Mouse (Mus musculus) adrenal gland, adult 18-20 months (tissue): ENCODE results near the gene Rhot2. TPM values are rescaled to one million over a fixed set of nuclear protein-coding genes. Genes with fewer than 3 reads are reported as not detected.

Experiments
- DNase-seq, 2 experiments: peaks; one replicate each; pipeline ENCODE4 v3.0.0; 2021 to 2022; ENCODE audit warnings: low spot score in 2 of 2
- microRNA-seq, 2 experiments: library from miRNA; unstranded; fragments of <30 nt; microRNA quantifications; one replicate each; pipeline ENCODE4 v1.2.0; 2021; ENCODE audit warnings: borderline number of aligned reads in 2 of 2
- total RNA-seq, 2 experiments: library from RNA; stranded (reverse); gene quantifications; 1 replicate in 1 of 2; 2 replicates in 1 of 2; pipeline ENCODE4 v1.2.3; 2021

Rhot2 gene
- total RNA-seq, 2 experiments from 2014 or later: 110 TPM

- no peak for DNase-seq
Observed at GRCm38 (mm10) chr17:25806507-25806906, 38.1 kb downstream of the Rhot2 start.

GRCm38 (mm10) chr17:25802825-25803517 lies 41.7 kb downstream of the Rhot2 start:
- peak in 1 of 2 experiments; percentile 68 for DNase-seq

GRCm38 (mm10) chr17:25801029-25801428 lies 43.6 kb downstream of the Rhot2 start:
- peak in 1 of 2 experiments; percentile 55 for DNase-seq

GRCm38 (mm10) chr17:25796951-25797369 lies 47.7 kb downstream of the Rhot2 start, which contains the start of gene Metrn:
Gene Metrn, minus strand, starts transcription at chr17:25797136.
- peak; percentile 86 to 87 for DNase-seq

GRCm38 (mm10) chr17:25796211-25796771 lies 48.4 kb downstream of the Rhot2 start:
- peak in 1 of 2 experiments; percentile 38 for DNase-seq

- no peak for DNase-seq
Observed at GRCm38 (mm10) chr17:25795609-25796092, 49.0 kb downstream of the Rhot2 start, which contains the start of gene AC134908.4. Gene AC134908.4, minus strand, starts transcription at chr17:25795659.

- DNase-seq: no peak
Observed at GRCm38 (mm10) chr17:25794998-25795397, 49.7 kb downstream of the Rhot2 start.

GRCm38 (mm10) chr17:25794197-25794596 lies 50.5 kb downstream of the Rhot2 start:
- no peak for DNase-seq

GRCm38 (mm10) chr17:25792615-25793014 lies 52.0 kb downstream of the Rhot2 start, which contains the start of gene Fam173a:
Gene Fam173a, minus strand, starts transcription at chr17:25792901.
- peak; percentile 57 to 61 for DNase-seq

DNA sequence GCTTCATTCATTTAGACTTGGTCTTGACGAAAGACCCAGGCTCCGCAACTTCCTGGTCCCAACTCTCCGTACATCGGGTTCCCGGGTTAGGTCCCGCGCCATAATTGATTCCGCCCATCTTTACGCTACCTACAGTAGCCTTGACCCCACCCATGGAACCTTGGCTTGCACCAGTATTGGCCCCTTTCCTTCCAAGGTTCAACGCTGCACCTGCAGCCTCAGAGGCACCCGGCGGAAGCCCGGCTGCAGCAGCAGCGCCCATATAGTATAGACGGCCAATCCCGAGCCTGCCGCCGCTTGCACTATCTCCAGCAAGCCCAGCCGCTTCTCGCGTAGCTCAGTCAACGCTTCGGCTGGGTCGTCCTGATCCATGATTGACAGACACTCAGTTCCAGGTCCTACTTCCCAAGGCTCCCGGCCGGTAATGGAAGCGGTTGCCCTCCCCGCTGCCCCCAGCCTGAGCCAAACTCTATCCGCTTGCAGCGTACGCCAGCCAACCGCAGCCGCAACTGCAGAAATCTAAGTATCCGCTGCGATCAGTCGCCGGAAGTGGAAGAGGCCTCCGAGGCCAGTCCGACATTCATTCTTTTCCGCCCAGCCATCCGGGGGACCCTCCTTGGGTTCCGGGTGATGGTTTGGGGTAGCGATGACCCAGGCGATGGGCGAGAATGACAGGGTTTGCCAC lies 52.7 kb downstream of the Rhot2 start:
- DNase-seq: peak; percentile 81 to 85

- DNase-seq: no peak
Observed at GRCm38 (mm10) chr17:25791320-25791842, 53.3 kb downstream of the Rhot2 start.

Small RNAs within 50 kb of the gene (microRNA-seq; reads per million reads assigned to microRNA genes)
- 1.9 to 2.4 reads per million in 2 experiments for gene Mir3082

Other genes starting within 250 kb of the Rhot2 start
- 1 to 10 TPM in 1 of 2 experiments, not detected in 1; 1.1 TPM for gene Gng13, start 127.7 kb downstream of the Rhot2 start, total RNA-seq
- 1 to 10 TPM; 2.6 to 2.7 TPM for gene Chtf18, start 117.4 kb downstream of the Rhot2 start, total RNA-seq
- gene Rpusd1, start 117.2 kb downstream of the Rhot2 start, total RNA-seq: 10 to 100 TPM; 10.2 to 12.8 TPM
- gene Mslnl, start 108.8 kb downstream of the Rhot2 start, total RNA-seq: not detected
- 10 to 100 TPM in 1 of 2 experiments, 1 to 10 TPM in 1; 6.5 to 11.5 TPM for gene Msln, start 90.5 kb downstream of the Rhot2 start, total RNA-seq
- gene Narfl, start 71.1 kb downstream of the Rhot2 start, total RNA-seq: 10 to 100 TPM; 35.8 to 37.1 TPM
- 10 to 100 TPM; 17.4 to 23.7 TPM for gene Haghl, start 59.2 kb downstream of the Rhot2 start, total RNA-seq
- gene Ccdc78, start 58.3 kb downstream of the Rhot2 start, total RNA-seq: not detected
- 10 to 100 TPM; 78.0 to 89.1 TPM for gene Fam173a, start 52.0 kb downstream of the Rhot2 start, total RNA-seq
- gene AC134908.4, start 49.2 kb downstream of the Rhot2 start, total RNA-seq: 1 to 10 TPM in 1 of 2 experiments, not detected in 1; 1.4 TPM
- gene Metrn, start 47.7 kb downstream of the Rhot2 start, total RNA-seq: 10 to 100 TPM; 23.7 to 25.7 TPM
- gene Fbxl16, start 35.8 kb downstream of the Rhot2 start, total RNA-seq: 10 to 100 TPM; 20.3 to 61.4 TPM
- gene Wdr24, start 21.2 kb downstream of the Rhot2 start, total RNA-seq: 10 to 100 TPM; 15.7 to 20.2 TPM
- 100 to 1,000 TPM in 1 of 2 experiments, 10 to 100 TPM in 1; 89.7 to 107 TPM for gene Jmjd8, start 16.0 kb downstream of the Rhot2 start, total RNA-seq
- 100 to 1,000 TPM; 142 to 175 TPM for gene Stub1, start 11.4 kb downstream of the Rhot2 start, total RNA-seq
- gene Rhbdl1, start 7.6 kb downstream of the Rhot2 start, total RNA-seq: 10 to 100 TPM; 13.6 to 18.4 TPM
- 10 to 100 TPM in 1 of 2 experiments, 1 to 10 TPM in 1; 9.3 to 13.1 TPM for gene Gm20683, start 3.1 kb downstream of the Rhot2 start, total RNA-seq
- 10 to 100 TPM; 16.7 to 18.0 TPM for gene Wdr90, start 16.6 kb upstream of the Rhot2 start, total RNA-seq
- gene Mcrip2, start 23.9 kb upstream of the Rhot2 start, total RNA-seq: 100 to 1,000 TPM; 302 to 373 TPM
- 100 to 1,000 TPM in 1 of 2 experiments, 10 to 100 TPM in 1; 97.4 to 106 TPM for gene Mettl26, start 30.2 kb upstream of the Rhot2 start, total RNA-seq
- 1 to 10 TPM in 1 of 2 experiments, under 1 TPM in 1; 0.93 to 2.0 TPM for gene Wfikkn1, start 36.0 kb upstream of the Rhot2 start, total RNA-seq
- gene Rab40c, start 74.9 kb upstream of the Rhot2 start, total RNA-seq: 10 to 100 TPM; 20.6 to 32.6 TPM
- gene Pigq, start 100.1 kb upstream of the Rhot2 start, total RNA-seq: 100 to 1,000 TPM; 110 to 111 TPM
- gene Nhlrc4, start 100.1 kb upstream of the Rhot2 start, total RNA-seq: not detected
- gene A930017K11Rik, start 107.7 kb upstream of the Rhot2 start, total RNA-seq: not detected
- 10 to 100 TPM; 22.6 to 24.4 TPM for gene Capn15, start 140.9 kb upstream of the Rhot2 start, total RNA-seq
- 10 to 100 TPM; 22.6 to 24.6 TPM for gene Rab11fip3, start 224.7 kb upstream of the Rhot2 start, total RNA-seq
- 10 to 100 TPM; 23.8 to 25.0 TPM for gene Decr2, start 245.5 kb upstream of the Rhot2 start, total RNA-seq